Mouse (Mus musculus): ENCODE measurements around the gene Gpr179.
A peak's percentile ranks its signal among the peaks of the same experiment; 100 is the strongest.
"Not testable (repeated sequence)": the region's sequence is repeated elsewhere in the genome, so short reads cannot be mapped to it uniquely, and the experiment has no call there.

The Gpr179 gene

GRCm38 (mm10) chr11:97343175-97343574 lies 8.7 kb downstream of the Gpr179 start:
- Histone ChIP-seq H3K36me3 (ENCODE audit: control insufficient read depth, insufficient read depth, low read length, poor library complexity, severe bottlenecking) (no peaks in the 10 kb centered on the region), H3K27me3 (ENCODE audit: control insufficient read depth, insufficient read depth, low read length, poor library complexity, severe bottlenecking) (no peaks in the 10 kb centered on the region)
- DNase-seq (ENCODE audit: low read depth, low spot score): no peak

- Histone ChIP-seq H3K36me3 (ENCODE audit: control insufficient read depth, insufficient read depth, low read length, poor library complexity, severe bottlenecking) (no peaks in the 10 kb centered on the region), H3K27me3 (ENCODE audit: control insufficient read depth, insufficient read depth, low read length, poor library complexity, severe bottlenecking) (no peaks in the 10 kb centered on the region)
- no peak for DNase-seq (ENCODE audit: low read depth, low spot score)
These were observed 12.9 kb downstream of the Gpr179 start for GRCm38 (mm10) chr11:97338977-97339315.

GRCm38 (mm10) chr11:97338302-97338976 lies 13.4 kb downstream of the Gpr179 start:
- DNase-seq (ENCODE audit: low read depth, low spot score): no peak
- Histone ChIP-seq H3K36me3 (ENCODE audit: control insufficient read depth, insufficient read depth, low read length, poor library complexity, severe bottlenecking) (no peaks in the 10 kb centered on the region), H3K27me3 (ENCODE audit: control insufficient read depth, insufficient read depth, low read length, poor library complexity, severe bottlenecking) (no peaks in the 10 kb centered on the region)

- DNase-seq (ENCODE audit: low read depth, low spot score): no peak
- Histone ChIP-seq H3K27me3 (ENCODE audit: control insufficient read depth, insufficient read depth, low read length, poor library complexity, severe bottlenecking) (no peaks in the 10 kb centered on the region), H3K36me3 (ENCODE audit: control insufficient read depth, insufficient read depth, low read length, poor library complexity, severe bottlenecking) (no peaks in the 10 kb centered on the region)
These were observed 14.5 kb downstream of the Gpr179 start for GRCm38 (mm10) chr11:97337363-97337762.

- Histone ChIP-seq H3K27me3 (ENCODE audit: control insufficient read depth, insufficient read depth, low read length, poor library complexity, severe bottlenecking) (no peaks in the 10 kb centered on the region), H3K36me3 (ENCODE audit: control insufficient read depth, insufficient read depth, low read length, poor library complexity, severe bottlenecking) (no peaks in the 10 kb centered on the region)
- DNase-seq (ENCODE audit: low read depth, low spot score): no peak
These were observed 15.0 kb downstream of the Gpr179 start for GRCm38 (mm10) chr11:97336751-97337345.

- DNase-seq (ENCODE audit: low read depth, low spot score): no peak
- H3K36me3 ChIP-seq (ENCODE audit: control insufficient read depth, insufficient read depth, low read length, poor library complexity, severe bottlenecking): no peaks in the 10 kb centered on the region
- no peaks in the 10 kb centered on the region for H3K27me3 ChIP-seq (ENCODE audit: control insufficient read depth, insufficient read depth, low read length, poor library complexity, severe bottlenecking)
These were observed 15.6 kb downstream of the Gpr179 start for GRCm38 (mm10) chr11:97336238-97336637.

- DNase-seq (ENCODE audit: low read depth, low spot score): no peak
- H3K36me3 ChIP-seq (ENCODE audit: control insufficient read depth, insufficient read depth, low read length, poor library complexity, severe bottlenecking): no peaks in the 10 kb centered on the region
- no peaks in the 10 kb centered on the region for H3K27me3 ChIP-seq (ENCODE audit: control insufficient read depth, insufficient read depth, low read length, poor library complexity, severe bottlenecking)
These were observed 17.5 kb downstream of the Gpr179 start for GRCm38 (mm10) chr11:97334400-97334799.

GRCm38 (mm10) chr11:97333896-97334295 lies 18.0 kb downstream of the Gpr179 start:
- Histone ChIP-seq H3K27me3 (ENCODE audit: control insufficient read depth, insufficient read depth, low read length, poor library complexity, severe bottlenecking) (no peaks in the 10 kb centered on the region), H3K36me3 (ENCODE audit: control insufficient read depth, insufficient read depth, low read length, poor library complexity, severe bottlenecking) (no peaks in the 10 kb centered on the region)
- DNase-seq (ENCODE audit: low read depth, low spot score): no peak

GRCm38 (mm10) chr11:97333044-97333443 lies 18.8 kb downstream of the Gpr179 start:
- no peaks in the 10 kb centered on the region for H3K27me3 ChIP-seq (ENCODE audit: control insufficient read depth, insufficient read depth, low read length, poor library complexity, severe bottlenecking)
- DNase-seq (ENCODE audit: low read depth, low spot score): no peak
- no peaks in the 10 kb centered on the region for H3K36me3 ChIP-seq (ENCODE audit: control insufficient read depth, insufficient read depth, low read length, poor library complexity, severe bottlenecking)

- H3K36me3 ChIP-seq (ENCODE audit: control insufficient read depth, insufficient read depth, low read length, poor library complexity, severe bottlenecking): peaks cover 3% of the 10 kb centered on the region; the same call in 1 of the 2 replicates
- H3K27me3 ChIP-seq (ENCODE audit: control insufficient read depth, insufficient read depth, low read length, poor library complexity, severe bottlenecking): no peaks in the 10 kb centered on the region
- DNase-seq (ENCODE audit: low read depth, low spot score): no peak
These were observed 20.4 kb downstream of the Gpr179 start for GRCm38 (mm10) chr11:97331231-97332190.

GRCm38 (mm10) chr11:97330315-97330714 lies 21.6 kb downstream of the Gpr179 start:
- no peak for DNase-seq (ENCODE audit: low read depth, low spot score)
- no peaks in the 10 kb centered on the region for H3K27me3 ChIP-seq (ENCODE audit: control insufficient read depth, insufficient read depth, low read length, poor library complexity, severe bottlenecking)
- peaks cover 3% of the 10 kb centered on the region; the same call in 1 of the 2 replicates for H3K36me3 ChIP-seq (ENCODE audit: control insufficient read depth, insufficient read depth, low read length, poor library complexity, severe bottlenecking)

GRCm38 (mm10) chr11:97328148-97328547 lies 23.7 kb downstream of the Gpr179 start:
- peak; percentile 73 for DNase-seq (ENCODE audit: low read depth, low spot score)
- no peaks in the 10 kb centered on the region for H3K27me3 ChIP-seq (ENCODE audit: control insufficient read depth, insufficient read depth, low read length, poor library complexity, severe bottlenecking)
- H3K36me3 ChIP-seq (ENCODE audit: control insufficient read depth, insufficient read depth, low read length, poor library complexity, severe bottlenecking): peaks cover 6% of the 10 kb centered on the region; the same call in 1 of the 2 replicates

- H3K27me3 ChIP-seq (ENCODE audit: control insufficient read depth, insufficient read depth, low read length, poor library complexity, severe bottlenecking): no peaks in the 10 kb centered on the region
- peak; percentile 44 for DNase-seq (ENCODE audit: low read depth, low spot score)
- peaks cover 6% of the 10 kb centered on the region; the same call in 1 of the 2 replicates for H3K36me3 ChIP-seq (ENCODE audit: control insufficient read depth, insufficient read depth, low read length, poor library complexity, severe bottlenecking)
These were observed 26.7 kb downstream of the Gpr179 start for GRCm38 (mm10) chr11:97325224-97325623.

- not testable (repeated sequence) for H3K36me3 ChIP-seq (ENCODE audit: control insufficient read depth, insufficient read depth, low read length, poor library complexity, severe bottlenecking); H3K27me3 ChIP-seq (ENCODE audit: control insufficient read depth, insufficient read depth, low read length, poor library complexity, severe bottlenecking); DNase-seq (ENCODE audit: low read depth, low spot score)
These were observed 29.8 kb downstream of the Gpr179 start for GRCm38 (mm10) chr11:97321894-97322600.
